Mouse (Mus musculus): ENCODE measurements around the gene Ubash3b.

The Ubash3b gene

GRCm38 (mm10) chr9:41051080-41051932 is 110.2 kb downstream of the Ubash3b start:
- DNase-seq (ENCODE audit: low spot score in 2 of 2): no peak

GRCm38 (mm10) chr9:41050331-41051079 is 111.0 kb downstream of the Ubash3b start:
- DNase-seq (ENCODE audit: low spot score in 2 of 2): no peak

GRCm38 (mm10) chr9:41049282-41049681 is 112.2 kb downstream of the Ubash3b start:
- DNase-seq (ENCODE audit: low spot score in 2 of 2): no peak

GRCm38 (mm10) chr9:41048820-41049219 is 112.7 kb downstream of the Ubash3b start:
- no peak for DNase-seq (ENCODE audit: low spot score in 2 of 2)

GRCm38 (mm10) chr9:41048216-41048615 is 113.3 kb downstream of the Ubash3b start:
- no peak for DNase-seq (ENCODE audit: low spot score in 2 of 2)

GRCm38 (mm10) chr9:41047654-41048053 is 113.8 kb downstream of the Ubash3b start:
- no peak for DNase-seq (ENCODE audit: low spot score in 2 of 2)

- DNase-seq (ENCODE audit: low spot score in 2 of 2): peak; percentile 76 to 89
Observed at GRCm38 (mm10) chr9:41044626-41045025, 116.9 kb downstream of the Ubash3b start.

GRCm38 (mm10) chr9:41043641-41044040 is 117.9 kb downstream of the Ubash3b start:
- DNase-seq (ENCODE audit: low spot score in 2 of 2): no peak

GRCm38 (mm10) chr9:41041404-41041803 is 120.1 kb downstream of the Ubash3b start:
- no peak for DNase-seq (ENCODE audit: low spot score in 2 of 2)

GRCm38 (mm10) chr9:41038150-41038664 is 123.3 kb downstream of the Ubash3b start:
- no peak for DNase-seq (ENCODE audit: low spot score in 2 of 2)

GRCm38 (mm10) chr9:41031590-41032489 is 129.7 kb downstream of the Ubash3b start:
- DNase-seq (ENCODE audit: low spot score in 2 of 2): no peak

GRCm38 (mm10) chr9:41029827-41030226 is 131.7 kb downstream of the Ubash3b start:
- no peak for DNase-seq (ENCODE audit: low spot score in 2 of 2)

GRCm38 (mm10) chr9:41028470-41028869 is 133.0 kb downstream of the Ubash3b start:
- peak in 1 of 2 experiments; percentile 62 for DNase-seq (ENCODE audit: low spot score in 2 of 2)

- no peak for DNase-seq (ENCODE audit: low spot score in 2 of 2)
Observed at GRCm38 (mm10) chr9:41021690-41022089, 139.8 kb downstream of the Ubash3b start.

- DNase-seq (ENCODE audit: low spot score in 2 of 2): no peak
Observed at GRCm38 (mm10) chr9:41020486-41020885, 141.0 kb downstream of the Ubash3b start.

GRCm38 (mm10) chr9:41014512-41014911 is 147.0 kb downstream of the Ubash3b start:
- DNase-seq (ENCODE audit: low spot score in 2 of 2): no peak

GRCm38 (mm10) chr9:41012456-41012855 is 149.0 kb downstream of the Ubash3b start:
- no peak for DNase-seq (ENCODE audit: low spot score in 2 of 2)

GRCm38 (mm10) chr9:41011512-41012436 is 149.7 kb downstream of the Ubash3b start:
- DNase-seq (ENCODE audit: low spot score in 2 of 2): no peak

GRCm38 (mm10) chr9:41007785-41008184 is 153.7 kb downstream of the Ubash3b start:
- no peak for DNase-seq (ENCODE audit: low spot score in 2 of 2)

- DNase-seq (ENCODE audit: low spot score in 2 of 2): no peak
Observed at GRCm38 (mm10) chr9:41004415-41004814, 157.1 kb downstream of the Ubash3b start, which contains the start of gene Crtam. Gene Crtam, minus strand, starts transcription at chr9:41004628.
